Mouse (Mus musculus) gastrocnemius, postnatal 10 days (tissue): ENCODE results near the gene Orai1. TPM values are rescaled to one million over a fixed set of nuclear protein-coding genes. Genes with fewer than 3 reads are reported as not detected.
"Not testable (repeated sequence)": the region's sequence is repeated elsewhere in the genome, so short reads cannot be mapped to it uniquely, and the experiment has no call there.

Experiments used
- DNase-seq: peaks from one replicate; pipeline ENCODE4 v3.0.0; 2021; ENCODE audit warnings: mixed read lengths
- total RNA-seq, 2 experiments: library from RNA; stranded (reverse); gene quantifications; 2 replicates each; pipeline ENCODE4 v1.2.3; 2021

Orai1 gene
- total RNA-seq, 2 experiments from 2014 or later = 43.8 to 45.4 TPM

DNA sequence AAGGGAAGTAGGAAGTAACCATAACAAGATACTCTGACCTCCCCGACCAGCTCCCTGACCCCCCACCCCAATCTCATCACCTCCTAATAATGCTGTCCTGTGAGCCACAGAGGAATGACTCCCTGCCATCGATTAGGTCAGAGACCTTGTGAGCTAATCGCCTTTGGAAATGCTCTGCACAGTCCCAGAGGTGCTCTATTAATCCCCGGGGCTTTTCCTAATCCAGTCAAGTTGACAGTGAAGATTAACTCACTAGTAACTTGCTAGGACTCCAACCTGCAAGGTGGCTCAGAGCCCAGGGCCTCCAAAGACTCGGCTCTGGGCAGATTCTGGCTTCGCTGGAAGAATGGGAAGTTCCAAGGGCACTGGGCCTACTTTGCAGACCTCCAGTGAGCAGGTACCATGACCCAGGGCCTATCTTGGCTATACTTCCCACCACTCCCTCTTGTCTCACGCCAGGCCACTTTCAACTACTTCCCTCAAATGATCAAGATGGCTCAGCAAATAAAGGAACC is 18.8 kb downstream of the Orai1 start:
- DNase-seq = no peak

DNA sequence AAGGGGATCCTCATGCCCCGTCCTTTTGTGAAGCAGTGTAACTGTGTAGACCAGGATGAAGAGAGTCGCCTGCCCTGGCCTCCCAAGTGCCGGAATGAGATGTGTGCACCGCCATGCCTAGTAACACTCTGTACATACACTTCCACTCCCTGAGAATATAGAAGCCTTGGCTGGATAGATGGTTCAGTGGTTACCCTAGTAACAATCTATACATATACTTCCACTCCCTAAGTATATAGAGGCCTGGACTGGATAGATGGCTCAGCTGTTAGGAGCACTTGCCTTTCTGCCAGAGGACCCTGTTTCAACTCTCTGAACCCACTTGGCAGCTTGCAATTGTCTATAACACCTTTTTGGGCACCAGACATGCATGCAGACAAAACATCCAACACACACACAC is 20.2 kb downstream of the Orai1 start:
- DNase-seq = no peak

DNA sequence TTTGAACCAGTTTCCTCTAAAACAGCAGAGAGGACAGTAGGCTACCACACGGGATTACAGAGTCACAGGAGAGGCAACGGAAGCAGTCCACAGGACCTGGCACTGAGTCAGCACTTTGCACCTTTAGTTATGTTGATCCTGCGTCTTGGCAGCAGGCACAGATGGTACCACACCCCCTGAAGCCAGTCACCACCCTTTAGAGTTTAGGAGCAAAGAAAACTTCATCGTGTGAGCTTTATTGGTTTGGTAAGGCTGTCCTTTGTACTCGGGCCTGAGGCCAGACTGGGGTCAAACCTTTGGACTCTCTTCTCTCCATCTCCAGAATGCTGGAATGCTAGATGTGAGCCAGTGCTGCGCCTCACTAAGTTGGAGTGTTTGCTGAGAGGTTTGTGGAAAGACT is 20.7 kb downstream of the Orai1 start:
- DNase-seq = peak; percentile 19

DNA sequence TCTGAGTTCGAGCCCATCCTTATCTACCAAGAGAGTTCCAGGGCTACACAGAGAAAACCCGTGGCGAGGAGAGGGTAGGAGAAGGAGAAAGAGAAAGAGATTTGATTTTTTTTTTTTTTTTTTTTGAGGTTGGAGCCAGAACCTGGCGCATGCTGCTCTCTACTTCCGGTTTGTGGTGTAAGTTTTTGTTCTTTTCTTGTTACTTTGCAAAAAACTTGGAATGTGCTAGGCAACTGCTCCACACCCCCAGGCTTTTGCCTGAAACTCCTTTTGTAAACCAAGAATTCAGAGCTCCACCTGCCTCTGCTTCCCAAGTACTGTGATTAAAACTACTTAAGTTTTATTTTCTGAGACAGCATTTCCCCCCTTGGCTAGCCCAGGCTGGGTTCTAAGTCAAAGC is 23.2 kb downstream of the Orai1 start:
- DNase-seq = no peak

DNA sequence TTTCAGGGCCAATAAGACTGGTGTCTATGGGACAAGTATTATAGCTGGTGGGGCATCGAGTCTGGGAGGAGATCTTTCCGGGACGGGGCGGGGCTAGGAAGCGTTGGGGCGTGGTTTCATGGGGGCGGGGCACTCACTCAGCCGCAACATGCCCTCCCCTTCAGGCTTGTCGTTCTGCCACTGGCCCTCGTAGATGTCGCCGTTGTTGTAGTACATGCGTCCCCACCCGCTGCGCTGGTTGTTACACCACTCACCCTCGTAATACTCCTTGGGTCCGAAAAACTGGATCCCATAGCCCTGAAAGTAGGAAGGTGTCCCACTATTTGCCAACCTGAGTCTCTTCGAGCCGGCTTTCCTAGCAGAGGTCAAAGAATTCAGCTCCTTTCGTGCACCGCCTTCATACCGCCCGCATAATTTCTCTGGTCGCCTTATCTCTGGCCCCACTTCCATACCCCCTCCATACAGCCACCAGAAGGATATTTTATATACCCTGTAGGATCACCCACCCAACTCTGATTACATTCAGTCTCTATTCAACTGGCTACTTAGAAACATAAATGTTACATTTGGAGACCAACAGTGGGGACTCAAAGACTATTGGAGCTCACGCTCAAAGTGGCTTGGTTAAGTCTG is 24.4 kb downstream of the Orai1 start:
- DNase-seq = peak; percentile 78

DNA sequence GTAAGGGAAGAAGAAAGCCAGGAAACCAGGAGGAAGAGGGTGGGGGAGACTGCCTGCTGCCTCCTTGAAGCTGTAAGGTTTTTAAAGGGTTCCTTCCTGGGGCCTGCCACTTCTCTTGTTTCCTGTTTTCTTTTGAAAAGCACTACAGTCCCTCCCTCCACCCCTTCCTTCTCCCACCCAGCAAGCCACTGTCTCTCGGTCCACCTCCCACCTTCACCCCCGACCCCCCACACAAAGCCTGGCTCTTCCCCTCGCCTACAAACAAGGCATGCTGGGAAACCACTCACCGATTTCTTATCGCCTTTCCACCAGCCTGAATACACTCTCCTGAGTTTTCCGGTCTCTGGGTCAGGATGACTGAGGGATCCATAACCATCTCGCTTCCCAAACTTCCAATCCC is 25.9 kb downstream of the Orai1 start:
- no peak for DNase-seq

DNA sequence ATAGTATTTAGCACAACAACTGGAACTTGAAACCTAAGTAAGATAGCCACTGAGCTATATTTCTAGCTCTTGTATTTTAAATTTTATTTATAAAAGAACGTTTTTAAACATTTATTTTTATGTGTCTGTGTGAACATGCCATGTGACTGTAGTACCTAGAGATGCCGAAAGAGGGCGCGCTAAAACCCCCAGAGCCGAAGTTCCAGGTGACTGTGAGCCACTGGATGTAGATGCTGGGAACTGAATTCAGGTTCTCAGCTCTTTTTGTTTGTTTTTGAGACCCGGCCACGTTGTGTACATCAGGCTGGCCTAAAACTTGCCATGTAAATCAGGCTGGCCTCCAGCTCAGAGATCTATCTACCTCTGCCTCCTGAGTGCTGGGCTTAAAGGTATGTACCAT is 29.0 kb downstream of the Orai1 start:
- DNase-seq = no peak

GRCm38 (mm10) chr5:123045561-123046295 is 30.9 kb downstream of the Orai1 start:
- peak; percentile 72 for DNase-seq

DNA sequence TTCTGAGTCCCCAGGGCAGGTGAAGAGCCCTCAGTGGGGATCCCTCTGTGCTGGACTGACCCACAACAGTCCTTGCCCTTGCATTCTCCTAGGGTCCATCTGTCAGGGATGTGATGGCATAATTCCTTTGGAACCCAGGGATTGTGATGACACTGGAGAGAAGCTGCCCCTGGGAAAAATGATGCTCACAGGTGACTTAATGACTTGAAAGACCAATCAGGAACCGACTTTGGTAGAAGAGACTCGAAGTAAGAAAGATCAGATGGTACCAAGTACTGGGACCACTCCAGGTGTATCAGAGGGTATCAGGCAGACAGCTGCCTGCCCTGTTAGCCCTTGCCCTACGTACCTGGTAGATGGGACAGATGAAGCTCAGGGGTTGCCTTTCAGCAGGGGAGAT is 32.0 kb downstream of the Orai1 start, which contains the start of gene Morn3:
Gene Morn3, minus strand, starts transcription at position 101 of the 400 bp plus-strand sequence.
- no peak for DNase-seq

DNA sequence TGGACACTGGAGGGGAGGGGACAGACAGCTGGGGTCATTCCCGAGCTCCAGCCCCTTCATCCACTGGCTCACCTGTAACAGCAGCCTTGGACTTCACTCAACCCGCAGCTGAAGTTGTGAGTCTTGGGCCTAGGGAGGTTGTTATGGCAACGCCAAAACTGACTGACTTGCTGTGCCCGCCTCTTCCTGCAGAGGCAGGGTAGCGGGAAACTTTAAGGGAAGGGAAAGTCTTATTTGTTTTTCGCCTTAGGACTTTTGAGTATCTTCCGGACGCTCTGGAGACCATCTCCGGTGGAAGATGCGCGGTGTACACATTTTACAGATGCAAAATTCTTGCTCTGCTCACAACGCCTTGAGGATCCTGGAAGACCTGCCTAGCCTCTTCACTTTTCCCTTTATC is 34.4 kb downstream of the Orai1 start:
- DNase-seq = no peak

DNA sequence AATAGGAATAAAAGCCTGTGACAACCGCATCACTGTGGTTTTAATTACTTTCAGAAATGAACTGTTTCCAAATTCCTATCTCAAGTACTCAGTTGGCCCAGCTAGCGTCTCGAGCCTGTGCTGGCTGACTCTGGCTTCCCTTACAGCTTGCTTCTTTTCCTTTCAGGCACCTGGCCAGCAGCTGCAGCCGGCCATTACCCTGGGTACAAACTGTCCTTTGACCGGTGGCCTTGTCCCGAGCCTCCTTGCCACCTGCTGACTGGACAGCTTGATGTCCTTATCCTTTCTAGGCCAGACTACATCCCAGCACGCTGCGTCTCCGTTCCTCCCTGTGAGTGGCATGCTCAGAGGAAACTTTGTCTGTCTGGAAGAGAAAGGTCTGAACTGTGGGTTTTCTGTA is 36.0 kb downstream of the Orai1 start:
- DNase-seq = no peak

GRCm38 (mm10) chr5:123051736-123052135 is 36.9 kb downstream of the Orai1 start:
- DNase-seq = no peak

GRCm38 (mm10) chr5:123057366-123058250 is 42.7 kb downstream of the Orai1 start:
- DNase-seq = peak; percentile 98

- DNase-seq = no peak
Observed at GRCm38 (mm10) chr5:123058251-123059102, 43.6 kb downstream of the Orai1 start.

DNA sequence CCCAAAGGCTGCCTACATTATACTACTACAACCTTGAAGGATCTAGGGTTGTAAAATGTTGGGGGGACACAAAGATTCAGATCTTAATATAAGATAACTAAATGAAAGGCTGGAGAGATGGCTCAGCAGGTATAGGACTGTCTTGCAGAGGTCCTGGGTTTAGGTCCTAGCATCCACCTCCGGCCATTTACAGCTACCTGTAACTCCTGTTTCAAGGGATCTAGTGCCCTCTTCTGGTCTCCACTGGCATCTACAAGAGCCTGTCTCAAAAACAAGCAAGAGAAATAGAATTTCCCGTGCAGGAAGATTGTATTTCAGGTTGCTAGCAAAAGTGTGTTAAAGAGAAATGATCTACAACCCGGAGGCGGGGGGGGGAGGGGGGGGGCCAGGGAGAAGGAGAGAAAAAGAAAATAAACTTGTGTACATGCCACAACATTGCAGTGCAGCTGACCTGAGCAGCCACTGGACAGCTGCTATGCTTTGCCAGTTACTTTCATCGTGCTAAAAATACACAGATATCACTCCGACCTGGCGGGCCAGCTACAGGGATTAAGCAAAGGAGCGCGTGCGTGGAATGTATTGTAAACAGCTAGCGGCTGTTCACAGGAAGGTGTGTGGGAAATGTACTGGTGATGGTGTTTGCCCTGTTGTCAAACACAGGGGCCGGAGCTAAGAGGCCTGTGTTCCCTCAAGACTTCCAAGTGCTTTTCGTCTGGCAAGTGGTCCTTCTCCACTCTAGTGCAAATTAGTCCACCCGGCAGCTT is 45.1 kb downstream of the Orai1 start:
- peak; percentile 35 for DNase-seq

GRCm38 (mm10) chr5:123060706-123061401 is 46.0 kb downstream of the Orai1 start:
- DNase-seq = no peak

GRCm38 (mm10) chr5:123061402-123061749 is 46.5 kb downstream of the Orai1 start:
- DNase-seq = not testable (repeated sequence)

DNA sequence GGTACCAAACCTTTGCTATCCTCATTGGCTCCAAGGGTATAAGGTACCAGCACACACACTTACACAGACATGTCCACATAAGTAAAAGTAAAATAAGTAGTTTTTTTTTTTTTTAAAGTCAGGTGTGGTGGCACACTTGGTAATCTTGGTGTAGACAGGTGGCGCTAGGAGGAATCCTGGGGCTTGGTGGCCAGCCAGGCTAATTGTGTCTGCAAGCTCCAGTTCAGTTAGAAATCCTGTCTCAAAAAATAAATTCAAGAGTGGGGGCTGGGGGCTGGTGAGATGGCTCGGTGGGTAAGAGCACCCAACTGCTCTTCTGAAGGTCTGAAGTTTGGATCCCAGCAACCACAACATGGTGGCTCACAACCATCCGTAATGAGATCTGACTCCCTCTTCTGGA is 48.3 kb downstream of the Orai1 start:
- no peak for DNase-seq

DNA sequence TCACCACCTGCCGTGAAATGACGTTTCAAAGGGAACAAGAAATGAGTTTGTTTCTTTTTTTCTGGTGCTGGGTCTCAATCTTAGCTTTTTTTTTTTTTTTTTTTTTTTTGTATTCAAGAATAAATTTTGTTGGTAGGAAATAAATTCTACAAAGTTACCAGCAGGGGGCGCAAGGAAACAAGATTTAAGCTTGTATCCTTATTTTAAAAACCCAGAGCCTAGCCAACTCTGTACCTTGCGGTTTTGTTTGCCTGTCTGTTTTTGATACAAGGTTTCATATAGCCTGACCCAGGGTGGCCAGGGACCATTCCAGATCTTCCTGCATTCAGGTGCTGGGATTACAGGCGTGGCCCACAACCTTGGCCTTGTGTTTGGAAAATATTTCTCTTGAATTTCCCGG is 49.3 kb downstream of the Orai1 start:
- peak; percentile 63 for DNase-seq

GRCm38 (mm10) chr5:123067395-123067995 is 52.6 kb downstream of the Orai1 start:
- DNase-seq = no peak
